In genomic region chr7:45172974-45173373, GRCm38 (mm10) we compare ENCODE assay signal across 12 mouse cellular contexts. TPM values are rescaled to one million over a fixed set of nuclear protein-coding genes. Genes with fewer than 3 reads are reported as not detected.
DNase-seq lines count a peak whose midpoint lies in the region; ATAC-seq lines count a peak whose summit lies in the region.
"Had no signal": no experiment of that assay in that cellular context is flagged by ENCODE, and none has a peak within 500 bp of the region (broad histone marks: within the 10 kb centered on the region; RNA-seq: fewer than 3 reads in every experiment).

No protein-coding gene starts in this region.

- no peaks in the 10 kb centered on the region for H3K36me3 ChIP-seq in kidney, embryonic 14.5 days (ENCODE audit: control insufficient read depth, insufficient read depth, low read length)
- H3K36me3 ChIP-seq in midbrain, embryonic 16.5 days (ENCODE audit: control insufficient read depth, insufficient read depth, low read length), result no peaks in the 10 kb centered on the region
- H3K36me3 ChIP-seq: midbrain, embryonic 13.5 days had no signal

- H3K27me3 ChIP-seq in kidney, embryonic 14.5 days (ENCODE audit: control insufficient read depth, insufficient read depth, low read length), result peaks cover 61% of the 10 kb centered on the region
- peaks cover 58% of the 10 kb centered on the region for H3K27me3 ChIP-seq in midbrain, embryonic 16.5 days (ENCODE audit: control insufficient read depth, insufficient read depth, low read depth, low read length)

- H3K4me1 ChIP-seq in kidney, embryonic 14.5 days (ENCODE audit: control insufficient read depth, insufficient read depth, low read length), result peaks cover 5% of the 10 kb centered on the region; the same call in 1 of the 2 replicates
- H3K4me1 ChIP-seq in midbrain, embryonic 16.5 days (ENCODE audit: control insufficient read depth, insufficient read depth, low read length), result peaks cover 13% of the 10 kb centered on the region

- H3K4me2 ChIP-seq in kidney, embryonic 14.5 days (replicated peaks; ENCODE audit: low read depth, low read length), result no peak overlapping the region
- no peak overlapping the region for H3K4me2 ChIP-seq in midbrain, embryonic 16.5 days (ENCODE audit: low read length)
- H3K4me2 ChIP-seq: midbrain, embryonic 13.5 days had no signal

- H3K27ac ChIP-seq in kidney, embryonic 14.5 days (ENCODE audit: low read depth, low read length), result no peak overlapping the region
- no peak overlapping the region for H3K27ac ChIP-seq in midbrain, embryonic 16.5 days (ENCODE audit: low read length)
- H3K27ac ChIP-seq: midbrain, embryonic 13.5 days had no signal

- no peak overlapping the region for H3K9ac ChIP-seq in kidney, embryonic 14.5 days (ENCODE audit: low read depth, low read length)
- no peak overlapping the region for H3K9ac ChIP-seq in midbrain, embryonic 16.5 days (ENCODE audit: low read depth, low read length)
- H3K9ac ChIP-seq: midbrain, embryonic 13.5 days had no signal

- 62% methylated on average over 7 of the region's 7 CpGs for WGBS in kidney, embryonic 14.5 days
- 64% methylated on average over 7 of the region's 7 CpGs for WGBS in midbrain, embryonic 16.5 days

- no peak for ATAC-seq in kidney, embryonic 14.5 days (ENCODE audit: low FRiP score, low TSS enrichment)
- ATAC-seq in megakaryocyte-erythroid progenitor cell, adult 5-6 weeks (replicated peaks; ENCODE audit: low FRiP score, low TSS enrichment, poor library complexity, severe bottlenecking), result peak; percentile 10; the same call in 1 of the 2 replicates
- no peak for ATAC-seq in midbrain, embryonic 16.5 days
- ATAC-seq: midbrain, embryonic 13.5 days had no signal

- peak; percentile 30 for DNase-seq in kidney, adult 18-20 months
- DNase-seq in CD4-positive helper T cell, adult 2 months (ENCODE audit: low read depth, low spot score), result peak; percentile 50
- DNase-seq in T-cell, adult 2 months (ENCODE audit: low spot score), result peak; percentile 37
- DNase-seq in frontal cortex, adult 2 months (ENCODE audit: extremely low spot score in 1 of 2, low spot score in 1 of 2), result no peak
- no peak for DNase-seq in urinary bladder, postnatal 36 days (ENCODE audit: low spot score in 2 of 2)
- DNase-seq: adrenal gland, postnatal 10 days had no signal

- peaks cover 20% of the 10 kb centered on the region for H3K9me3 ChIP-seq in kidney, embryonic 14.5 days (ENCODE audit: control insufficient read depth, low read length)
- no peaks in the 10 kb centered on the region for H3K9me3 ChIP-seq in midbrain, embryonic 16.5 days (replicated peaks; ENCODE audit: control insufficient read depth, low read length, poor library complexity, severe bottlenecking)

- no peak overlapping the region for H3K4me3 ChIP-seq in kidney, embryonic 14.5 days (ENCODE audit: low read length)
- no peak overlapping the region for H3K4me3 ChIP-seq in midbrain, embryonic 16.5 days (ENCODE audit: low read depth, low read length)
- H3K4me3 ChIP-seq: midbrain, embryonic 13.5 days had no signal

RNA-seq across cellular contexts. Expression of gene Gfy, which starts 6.4 kb away (rescaled TPM):
- polyA plus RNA-seq in kidney, embryonic 14.5 days (2014; fragmentation: Nextera tagmentation; extraction: Ambion mirVana), result not detected in 2 replicates
- not detected in 2 replicates for total RNA-seq in megakaryocyte-erythroid progenitor cell, adult 5-6 weeks (2014; fragmentation: Nextera tagmentation)
- total RNA-seq in megakaryocyte-erythroid progenitor cell, adult 5-6 weeks (2017), result 1.9 TPM in 1 of 2 replicates, not detected in the other
- polyA plus RNA-seq in frontal cortex, adult 2 months (2012; rRNA removed), result 0.96 and 3.7 TPM in 2 replicates
- polyA plus RNA-seq in midbrain, embryonic 16.5 days (2015; fragmentation: Nextera tagmentation; extraction: Ambion mirVana), result not detected in 2 replicates
- total RNA-seq: adrenal gland, postnatal 10 days had no signal
- polyA plus RNA-seq: heart, postnatal 0 days; midbrain, embryonic 13.5 days had no signal

RNA-seq across cellular contexts. Expression of gene Pth2, which starts 7.8 kb away (rescaled TPM):
- not detected in 2 replicates for polyA plus RNA-seq in kidney, embryonic 14.5 days (2014; fragmentation: Nextera tagmentation; extraction: Ambion mirVana)
- not detected in 2 replicates for total RNA-seq in megakaryocyte-erythroid progenitor cell, adult 5-6 weeks (2014; fragmentation: Nextera tagmentation)
- total RNA-seq in megakaryocyte-erythroid progenitor cell, adult 5-6 weeks (2017), result not detected in 2 replicates
- polyA plus RNA-seq in frontal cortex, adult 2 months (2012; rRNA removed), result 0.90 and 1.4 TPM in 2 replicates
- 1.1 and 1.2 TPM in 2 replicates for polyA plus RNA-seq in midbrain, embryonic 16.5 days (2015; fragmentation: Nextera tagmentation; extraction: Ambion mirVana)
- total RNA-seq: adrenal gland, postnatal 10 days; layer of hippocampus, postnatal 25 days had no signal
- polyA plus RNA-seq: heart, postnatal 0 days had no signal

RNA-seq across cellular contexts. Expression of gene Slc17a7, which starts 9.2 kb away (rescaled TPM):
- 0.10 and 0.28 TPM in 2 replicates for polyA plus RNA-seq in kidney, embryonic 14.5 days (2014; fragmentation: Nextera tagmentation; extraction: Ambion mirVana)
- total RNA-seq in megakaryocyte-erythroid progenitor cell, adult 5-6 weeks (2014; fragmentation: Nextera tagmentation), result not detected in 2 replicates
- total RNA-seq in megakaryocyte-erythroid progenitor cell, adult 5-6 weeks (2017), result not detected in 2 replicates
- polyA plus RNA-seq in frontal cortex, adult 2 months (2012; rRNA removed), result 858 and 911 TPM in 2 replicates
- 0.55 and 1.1 TPM in 2 replicates for polyA plus RNA-seq in midbrain, embryonic 16.5 days (2015; fragmentation: Nextera tagmentation; extraction: Ambion mirVana)

RNA-seq across cellular contexts. Expression of gene Aldh16a1, which starts 18.6 kb away (rescaled TPM):
- polyA plus RNA-seq in kidney, embryonic 14.5 days (2014; fragmentation: Nextera tagmentation; extraction: Ambion mirVana), result 46.6 and 58.0 TPM in 2 replicates
- total RNA-seq in megakaryocyte-erythroid progenitor cell, adult 5-6 weeks (2014; fragmentation: Nextera tagmentation), result 69.0 and 84.8 TPM in 2 replicates
- 19.1 and 22.1 TPM in 2 replicates for total RNA-seq in megakaryocyte-erythroid progenitor cell, adult 5-6 weeks (2017)
- 10.1 and 10.8 TPM in 2 replicates for polyA plus RNA-seq in frontal cortex, adult 2 months (2012; rRNA removed)
- 13.7 and 18.2 TPM in 2 replicates for polyA plus RNA-seq in midbrain, embryonic 16.5 days (2015; fragmentation: Nextera tagmentation; extraction: Ambion mirVana)

RNA-seq across cellular contexts. Expression of gene Pih1d1, which starts 18.9 kb away (rescaled TPM):
- polyA plus RNA-seq in kidney, embryonic 14.5 days (2014; fragmentation: Nextera tagmentation; extraction: Ambion mirVana), result 101 and 110 TPM in 2 replicates
- 135 and 148 TPM in 2 replicates for total RNA-seq in megakaryocyte-erythroid progenitor cell, adult 5-6 weeks (2014; fragmentation: Nextera tagmentation)
- total RNA-seq in megakaryocyte-erythroid progenitor cell, adult 5-6 weeks (2017), result 39.0 and 61.3 TPM in 2 replicates
- polyA plus RNA-seq in frontal cortex, adult 2 months (2012; rRNA removed), result 54.2 and 61.5 TPM in 2 replicates
- polyA plus RNA-seq in midbrain, embryonic 16.5 days (2015; fragmentation: Nextera tagmentation; extraction: Ambion mirVana), result 89.9 and 91.9 TPM in 2 replicates

Comparison
In these comparisons a context has a peak if more than half of its experiments do, and no peak if none do; other contexts are left out.
1. DNase-seq: peak in kidney, adult 18-20 months (single experiment), CD4-positive helper T cell, adult 2 months (single experiment) and T-cell, adult 2 months (single experiment); none in frontal cortex, adult 2 months (0 of 2) and urinary bladder, postnatal 36 days (0 of 2).
2. RNA of gene Slc17a7, which starts 9.2 kb away (polyA plus RNA-seq): 858 to 911 TPM in frontal cortex, adult 2 months; 0.55 to 1.1 TPM in midbrain, embryonic 16.5 days and 0.10 to 0.28 TPM in kidney, embryonic 14.5 days; every median in the first group is over 100 times any median in the second.